Mouse (Mus musculus) limb, embryonic 12.5 days (tissue): ENCODE results near the gene Clic6. TPM values are rescaled to one million over a fixed set of nuclear protein-coding genes. Genes with fewer than 3 reads are reported as not detected.

Experiments
- ATAC-seq: fragments of 200-750 bp; cut with Nextera tagmentation; 2 replicates; pipeline ENCODE4 v1.8.0; 2017; ENCODE audit warnings: low read depth, moderate TSS enrichment; ENCODE audit not compliant: insufficient number of reproducible peaks, insufficient read depth, low FRiP score, low TSS enrichment
- H3K27ac ChIP-seq: fragments of 300-500 bp; sonication (generic); 2 replicates; pipeline ENCODE4 v1.5.1; 2016; ENCODE audit warnings: mild to moderate bottlenecking, moderate library complexity
- H3K27me3 ChIP-seq: fragments of 300-500 bp; sonication (generic); 2 replicates; pipeline ENCODE4 v1.6.1; 2016; ENCODE audit warnings: mild to moderate bottlenecking, moderate library complexity
- H3K36me3 ChIP-seq: fragments of 300-500 bp; sonication (generic); 2 replicates; pipeline ENCODE4 v1.6.1; 2016; ENCODE audit warnings: mild to moderate bottlenecking, moderate library complexity
- H3K4me1 ChIP-seq: fragments of 300-500 bp; sonication (generic); replicated peaks from 2 replicates; pipeline ENCODE4 v1.6.1; 2016
- H3K4me2 ChIP-seq: fragments of 300-500 bp; sonication (generic); 2 replicates; pipeline ENCODE4 v1.6.1; 2016; ENCODE audit warnings: mild to moderate bottlenecking, moderate library complexity
- H3K4me3 ChIP-seq: fragments of 300-500 bp; sonication (generic); replicated peaks from 2 replicates; pipeline ENCODE4 v1.5.1; 2016; ENCODE audit warnings: mild to moderate bottlenecking
- H3K9ac ChIP-seq: fragments of 300-500 bp; sonication (generic); replicated peaks from 2 replicates; pipeline ENCODE4 v1.6.1; 2016; ENCODE audit warnings: mild to moderate bottlenecking, moderate library complexity
- H3K9me3 ChIP-seq: fragments of 300-500 bp; sonication (generic); 2 replicates; pipeline ENCODE4 v1.6.1; 2016; ENCODE audit warnings: mild to moderate bottlenecking, moderate library complexity
- WGBS: fragments of 180-500 bp; shearing (Covaris S2); methylation state at CpG from one replicate; pipeline ENCODE4 v1.1.7; 2016; 5-methylcytosine and 5-hydroxymethylcytosine counted together
- polyA plus RNA-seq: library from polyadenylated mRNA; unstranded; fragments of >200 nt; fragmentation: Nextera tagmentation; extraction: Ambion mirVana; gene quantifications from 2 replicates; pipeline ENCODE4 v1.2.1, GENCODE M21; 2016

Gene Clic6
- polyA plus RNA-seq, 1 experiment from 2014 or later, result 1.2 TPM

DNA sequence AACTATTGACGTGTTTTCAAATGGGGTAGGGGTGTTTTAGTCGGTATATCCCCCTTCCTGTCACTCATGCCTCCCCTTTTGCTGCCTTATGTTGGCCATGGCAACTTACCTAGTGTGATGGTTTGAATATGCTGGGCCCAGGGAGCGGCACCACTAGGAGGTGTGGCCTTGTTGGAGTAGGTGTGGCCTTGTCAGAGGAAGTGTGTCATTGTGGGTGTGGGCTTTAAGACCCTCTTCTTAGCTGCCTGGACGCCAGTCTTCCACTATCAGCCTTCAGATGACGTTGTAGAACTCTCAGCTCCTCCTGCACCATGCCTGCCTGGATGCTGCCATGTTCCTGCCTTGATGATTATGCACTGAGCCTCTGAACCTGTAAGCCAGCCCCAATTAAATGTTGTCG lies 14.8 kb upstream of the Clic6 start, which contains the start of gene Rcan1:
TSS of gene Rcan1 (minus strand) at position 162 of the 400 bp plus-strand sequence.
- ATAC-seq, result no peak
- 69% methylated on average over 6 of the region's 6 CpGs for WGBS
- H3K27ac ChIP-seq, result no peak within 1 kb of the TSS

DNA sequence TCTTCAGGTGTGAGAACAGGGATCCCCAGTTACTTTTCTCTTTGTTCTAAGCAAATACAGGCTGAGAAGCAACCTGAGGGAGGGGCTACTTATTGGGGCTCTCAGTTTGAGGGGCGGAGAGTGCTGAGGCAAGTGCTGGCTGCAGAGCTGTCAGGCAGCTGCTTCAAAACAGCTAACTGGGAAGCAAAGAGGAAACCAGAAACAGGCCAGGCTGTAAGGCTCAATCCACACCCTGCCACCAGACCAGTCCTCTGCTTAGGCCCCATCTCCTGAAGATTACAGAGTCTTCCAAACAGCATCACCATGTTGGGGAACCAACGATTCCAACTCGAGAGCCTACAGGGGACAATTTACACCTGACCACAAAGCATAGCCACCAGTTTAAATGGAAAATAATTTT lies 12.6 kb upstream of the Clic6 start:
- 44% methylated on average over 3 of the region's 3 CpGs for WGBS

More for the DNA sequence above, 14.8 kb upstream of the Clic6 start, which contains the start of gene Rcan1:
- no peak within 1 kb of the TSS for H3K9ac ChIP-seq
- H3K9me3 ChIP-seq, result no peaks in the 10 kb centered on the region
- H3K4me1 ChIP-seq, result no peaks in the 10 kb centered on the region
- H3K27me3 ChIP-seq, result no peaks in the 10 kb centered on the region
- no peaks in the 10 kb centered on the region for H3K36me3 ChIP-seq
- no peak within 1 kb of the TSS for H3K4me2 ChIP-seq
- no peak within 1 kb of the TSS for H3K4me3 ChIP-seq

GRCm38 (mm10) chr16:92475093-92475860 lies 10.3 kb upstream of the Clic6 start:
- 67% methylated on average over 25 of the region's 25 CpGs for WGBS
- no peak overlapping the region for H3K27ac ChIP-seq
- H3K9ac ChIP-seq, result no peak overlapping the region
- 0 out of 2 replicates have a peak, but pooled peaks cover 3% of the 10 kb centered on the region for H3K4me1 ChIP-seq
- H3K4me2 ChIP-seq, result no peak overlapping the region
- H3K27me3 ChIP-seq, result peaks cover 21% of the 10 kb centered on the region
- H3K9me3 ChIP-seq, result no peaks in the 10 kb centered on the region
- no peak for ATAC-seq
- no peak overlapping the region for H3K4me3 ChIP-seq
- no peaks in the 10 kb centered on the region for H3K36me3 ChIP-seq

More for the DNA sequence above, 12.6 kb upstream of the Clic6 start:
- no peak for ATAC-seq
- H3K27ac ChIP-seq, result no peak overlapping the region
- H3K4me1 ChIP-seq, result no peaks in the 10 kb centered on the region
- no peak overlapping the region for H3K4me2 ChIP-seq
- H3K9me3 ChIP-seq, result no peaks in the 10 kb centered on the region
- H3K27me3 ChIP-seq, result 0 out of 2 replicates have a peak, but pooled peaks cover 5% of the 10 kb centered on the region
- H3K9ac ChIP-seq, result no peak overlapping the region
- H3K36me3 ChIP-seq, result no peaks in the 10 kb centered on the region
- H3K4me3 ChIP-seq, result no peak overlapping the region

GRCm38 (mm10) chr16:92478561-92479150 lies 6.9 kb upstream of the Clic6 start:
- no peak for ATAC-seq
- WGBS, result 15% methylated on average over 23 of the region's 23 CpGs
- H3K4me3 ChIP-seq, result peak overlapping the region; percentile 23
- no peak overlapping the region for H3K27ac ChIP-seq
- peak overlapping the region; percentile 54 for H3K4me2 ChIP-seq
- peak overlapping the region; percentile 45; the same call in 1 of the 2 replicates for H3K9ac ChIP-seq
- H3K4me1 ChIP-seq, result 0 out of 2 replicates have a peak, but pooled peaks cover 3% of the 10 kb centered on the region
- no peaks in the 10 kb centered on the region for H3K9me3 ChIP-seq
- peaks cover 24% of the 10 kb centered on the region for H3K27me3 ChIP-seq
- no peaks in the 10 kb centered on the region for H3K36me3 ChIP-seq

GRCm38 (mm10) chr16:92487086-92487485 lies 1.6 kb downstream of the Clic6 start:
- H3K9me3 ChIP-seq, result no peaks in the 10 kb centered on the region
- no peak overlapping the region for H3K9ac ChIP-seq
- 81% methylated on average over 6 of the region's 6 CpGs for WGBS
- no peak for ATAC-seq
- no peaks in the 10 kb centered on the region; the same call in 1 of the 2 replicates for H3K4me1 ChIP-seq
- H3K27me3 ChIP-seq, result peaks cover 4% of the 10 kb centered on the region; the same call in 1 of the 2 replicates
- H3K27ac ChIP-seq, result no peak overlapping the region
- no peak overlapping the region for H3K4me3 ChIP-seq
- H3K4me2 ChIP-seq, result no peak overlapping the region
- no peaks in the 10 kb centered on the region for H3K36me3 ChIP-seq

DNA sequence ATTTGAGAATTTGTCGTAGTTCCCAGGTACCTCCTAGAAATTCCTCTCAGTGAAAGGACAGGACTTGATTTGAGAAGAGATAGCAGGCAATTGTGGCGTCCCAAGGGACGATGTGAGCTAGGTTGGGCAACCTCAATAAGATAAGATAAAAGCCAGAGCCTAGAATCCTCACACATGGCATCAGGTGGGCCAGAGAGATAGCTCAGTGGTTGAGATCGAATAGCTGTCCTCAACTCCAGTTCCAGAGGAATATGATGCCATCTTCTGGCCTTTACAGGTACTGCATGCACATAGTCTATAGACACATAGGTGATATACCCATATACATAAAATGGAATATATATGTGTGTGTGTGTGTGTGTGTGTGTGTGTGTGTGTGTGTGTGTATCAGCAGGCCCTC lies 2.0 kb downstream of the Clic6 start:
- no peaks in the 10 kb centered on the region for H3K9me3 ChIP-seq
- no peak overlapping the region for H3K4me2 ChIP-seq
- H3K9ac ChIP-seq, result no peak overlapping the region
- WGBS, result 62% methylated on average over 4 of the region's 4 CpGs
- ATAC-seq, result no peak
- no peak overlapping the region for H3K27ac ChIP-seq
- no peaks in the 10 kb centered on the region; the same call in 1 of the 2 replicates for H3K4me1 ChIP-seq
- peaks cover 8% of the 10 kb centered on the region for H3K27me3 ChIP-seq
- H3K4me3 ChIP-seq, result no peak overlapping the region
- no peaks in the 10 kb centered on the region for H3K36me3 ChIP-seq

- Histone ChIP-seq H3K36me3 (no peaks in the 10 kb centered on the region), H3K27ac (no peak overlapping the region), H3K4me2 (no peak overlapping the region), H3K4me3 (no peak overlapping the region), H3K4me1 (no peaks in the 10 kb centered on the region; the same call in 1 of the 2 replicates), H3K9ac (no peak overlapping the region), H3K9me3 (no peaks in the 10 kb centered on the region), H3K27me3 (peaks cover 14% of the 10 kb centered on the region)
- 89% methylated on average over 5 of the region's 5 CpGs for WGBS
- ATAC-seq, result no peak
Observed at GRCm38 (mm10) chr16:92488456-92488855, 2.9 kb downstream of the Clic6 start.

DNA sequence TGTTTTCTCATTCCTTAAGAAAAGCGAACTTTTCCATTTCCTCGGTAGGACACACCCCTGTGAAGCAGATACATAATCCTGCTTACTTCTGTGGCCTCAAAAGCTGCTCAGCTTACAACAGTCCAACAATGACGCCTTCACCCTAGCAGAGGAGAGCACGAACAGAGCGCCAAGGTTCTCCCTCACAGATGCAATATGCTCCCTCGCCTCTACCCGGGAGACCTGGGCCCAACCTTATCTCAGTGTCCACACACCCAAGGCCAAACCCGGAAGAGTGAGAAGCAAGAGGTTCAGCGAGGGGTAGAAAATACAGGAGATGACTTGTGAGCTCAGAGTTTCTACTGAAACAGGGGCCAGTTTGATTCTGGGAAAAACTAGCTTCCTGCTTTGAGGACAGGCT lies 3.8 kb downstream of the Clic6 start:
- Histone ChIP-seq H3K9ac (no peak overlapping the region), H3K9me3 (no peaks in the 10 kb centered on the region), H3K4me3 (no peak overlapping the region), H3K27me3 (peaks cover 20% of the 10 kb centered on the region), H3K36me3 (no peaks in the 10 kb centered on the region), H3K27ac (no peak overlapping the region), H3K4me2 (no peak overlapping the region), H3K4me1 (no peaks in the 10 kb centered on the region; the same call in 1 of the 2 replicates)
- WGBS, result 80% methylated on average over 9 of the region's 9 CpGs
- no peak for ATAC-seq

DNA sequence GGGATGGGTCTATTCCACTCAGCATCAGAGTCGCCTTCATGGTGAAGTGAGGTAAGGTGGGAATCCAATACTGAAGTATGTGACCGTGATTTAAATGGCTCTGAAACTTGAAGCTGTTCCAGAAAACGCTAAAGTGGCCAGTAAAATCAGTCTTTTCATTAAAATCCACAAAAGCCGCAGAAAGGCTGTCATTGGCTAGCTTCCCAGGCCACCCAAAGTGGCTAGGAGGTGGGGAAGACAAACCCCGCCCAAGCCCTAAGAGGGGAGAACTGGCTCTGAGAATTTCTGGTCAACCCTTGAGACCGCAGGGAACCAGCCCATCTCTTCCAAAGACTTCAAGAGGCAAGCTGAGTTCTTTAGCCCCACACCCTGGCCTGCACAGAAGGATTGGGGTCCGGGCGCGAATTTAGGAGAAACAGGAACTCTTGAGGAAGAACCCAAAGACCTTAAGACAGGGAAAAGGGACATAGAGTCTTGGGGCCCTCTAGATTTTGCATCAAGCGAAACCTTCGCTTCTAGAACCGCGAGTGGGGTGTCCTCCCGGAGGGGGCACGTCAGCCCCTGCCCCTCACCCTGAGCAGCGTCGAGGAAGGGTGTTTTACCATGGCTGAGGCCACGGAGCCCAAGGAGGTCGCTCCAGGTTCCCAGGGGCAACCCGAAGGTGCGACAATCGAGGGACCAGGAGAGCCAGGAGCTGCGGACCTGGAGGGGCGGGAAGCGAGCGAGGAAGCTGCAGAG lies 12.5 kb downstream of the Clic6 start:
- no peak for ATAC-seq
- WGBS, result 7% methylated on average over 26 of the region's 26 CpGs
- Histone ChIP-seq H3K27ac (no peak overlapping the region), H3K4me2 (peak overlapping the region; percentile 97), H3K4me3 (peak overlapping the region; percentile 60), H3K27me3 (peaks cover 75% of the 10 kb centered on the region), H3K36me3 (no peaks in the 10 kb centered on the region), H3K4me1 (peaks cover 19% of the 10 kb centered on the region), H3K9me3 (no peaks in the 10 kb centered on the region), H3K9ac (peak overlapping the region; percentile 52)

DNA sequence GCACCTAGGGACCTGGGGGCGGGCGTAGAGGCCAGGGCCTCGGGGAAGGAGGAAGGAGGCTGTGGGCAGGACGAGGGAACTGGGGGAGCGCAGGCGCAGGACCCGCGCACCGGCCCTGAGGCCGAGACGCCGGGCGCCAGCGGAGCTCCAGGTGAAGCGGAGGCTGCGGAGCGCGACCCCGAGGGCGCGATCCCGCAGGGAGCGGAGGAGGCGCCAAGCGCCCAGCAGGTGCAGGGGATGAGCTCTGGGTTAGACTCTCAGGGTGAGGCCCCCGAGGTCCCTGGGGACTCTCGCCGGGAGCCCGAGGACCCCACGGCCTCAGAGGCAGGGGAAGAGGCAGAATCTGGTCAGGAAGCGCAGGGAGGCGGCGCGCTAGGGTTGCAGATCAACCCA lies 13.0 kb downstream of the Clic6 start:
- no peak overlapping the region for H3K27ac ChIP-seq
- 1% methylated on average over 34 of the region's 34 CpGs for WGBS
- peak overlapping the region; percentile 60 for H3K4me3 ChIP-seq
- H3K9ac ChIP-seq, result peak overlapping the region; percentile 52
- no peak for ATAC-seq
- peaks cover 69% of the 10 kb centered on the region for H3K27me3 ChIP-seq
- H3K4me1 ChIP-seq, result peaks cover 19% of the 10 kb centered on the region
- H3K9me3 ChIP-seq, result no peaks in the 10 kb centered on the region
- H3K36me3 ChIP-seq, result no peaks in the 10 kb centered on the region
- H3K4me2 ChIP-seq, result peak overlapping the region; percentile 97

DNA sequence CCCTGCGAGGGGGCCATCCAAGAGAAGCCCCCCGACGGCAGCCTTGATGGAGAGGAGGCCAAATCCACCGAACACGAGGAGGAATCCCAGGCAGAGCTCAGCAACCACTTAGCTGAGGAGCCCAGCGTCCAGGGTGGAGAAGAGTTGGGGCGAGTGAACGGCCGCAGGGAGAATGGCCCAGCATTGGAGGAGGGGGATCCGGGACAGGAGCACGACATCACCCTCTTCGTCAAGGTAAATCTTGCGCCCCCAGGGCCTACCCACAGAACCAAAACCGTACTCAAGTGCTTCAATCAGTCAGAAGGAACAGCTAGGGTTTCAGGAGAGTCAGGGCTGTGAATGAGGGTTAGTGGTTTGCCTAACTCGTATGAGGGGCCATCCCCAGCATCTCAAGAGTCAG lies 13.8 kb downstream of the Clic6 start:
- no peak for ATAC-seq
- Histone ChIP-seq H3K4me3 (peak overlapping the region; percentile 60), H3K9ac (peak overlapping the region; percentile 52; the same call in 1 of the 2 replicates), H3K27ac (no peak overlapping the region), H3K4me1 (peaks cover 19% of the 10 kb centered on the region), H3K9me3 (no peaks in the 10 kb centered on the region), H3K36me3 (no peaks in the 10 kb centered on the region), H3K4me2 (peak overlapping the region; percentile 97), H3K27me3 (peaks cover 64% of the 10 kb centered on the region)
- 16% methylated on average over 15 of the region's 15 CpGs for WGBS
